Mouse (Mus musculus): Measurements from ENCODE around the gene Ganc.

Gene Ganc

DNA sequence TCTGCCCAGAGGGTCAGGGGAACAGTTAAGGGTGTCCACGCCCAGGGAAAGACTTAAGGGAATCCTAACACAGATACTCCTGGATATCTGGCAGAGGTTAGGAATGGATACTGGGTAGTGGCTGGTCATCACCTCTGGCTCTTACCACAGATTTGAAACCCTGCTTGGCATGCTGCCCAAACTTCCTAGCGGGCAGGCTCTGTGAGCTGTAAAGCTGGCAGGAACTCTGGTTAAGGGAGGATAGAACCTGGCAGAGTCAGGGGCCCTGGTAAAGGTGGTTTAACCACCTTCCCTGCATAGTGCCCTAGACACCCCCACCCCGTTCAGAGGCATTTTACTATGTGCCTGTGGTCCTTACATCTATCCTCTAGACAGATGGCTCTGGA, 98.9 kb downstream of the Ganc start:
- DNase-seq = peak; percentile 24

- no peak for DNase-seq
These were observed 99.4 kb downstream of the Ganc start for GRCm38 (mm10) chr2:120503094-120503493.

DNA sequence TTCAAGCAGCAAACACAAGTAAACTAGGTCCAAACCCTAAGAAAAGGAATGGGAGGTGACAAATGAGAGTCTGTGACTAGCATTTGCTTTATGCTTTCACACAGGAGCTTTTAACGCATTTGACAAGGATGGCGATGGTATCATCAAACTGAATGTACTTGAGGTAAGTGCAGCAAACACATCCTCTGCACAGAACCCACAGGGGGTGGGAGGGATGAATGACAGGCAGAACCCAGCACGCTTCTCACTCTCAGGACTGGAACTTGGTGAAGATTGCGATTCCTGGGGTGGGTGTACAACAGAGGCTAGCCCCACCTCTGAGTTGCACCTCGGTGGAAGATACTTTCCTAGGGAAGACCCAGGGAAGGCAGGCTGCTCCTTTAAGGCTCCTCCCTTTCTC, 100.3 kb downstream of the Ganc start:
- DNase-seq = no peak
